Mouse (Mus musculus) liver, postnatal 0 days (tissue): ENCODE results near the gene Tac2. TPM values are rescaled to one million over a fixed set of nuclear protein-coding genes. Genes with fewer than 3 reads are reported as not detected.

Source experiments
- ATAC-seq: fragments of 200-750 bp; cut with Nextera tagmentation; 2 replicates; pipeline ENCODE4 v1.8.0; 2017; ENCODE audit warnings: mild to moderate bottlenecking, moderate library complexity
- DNase-seq: peaks from one replicate; pipeline ENCODE4 v3.0.0-alpha.2; 2016
- H3K27ac ChIP-seq: fragments of 300-500 bp; sonication (generic); 2 replicates; pipeline ENCODE4 v1.5.1; 2014; ENCODE audit warnings: antibody characterized with exemption, moderate library complexity, mild to moderate bottlenecking, low read depth
- H3K27me3 ChIP-seq: fragments of 300-500 bp; sonication (generic); 2 replicates; pipeline ENCODE4 v1.6.1; 2014; ENCODE audit warnings: low read length, control low read depth, mixed read lengths; ENCODE audit not compliant: insufficient read depth
- H3K36me3 ChIP-seq: fragments of 300-500 bp; sonication (generic); replicated peaks from 2 replicates; pipeline ENCODE4 v1.6.1; 2014; ENCODE audit warnings: mild to moderate bottlenecking, control low read depth, low read length, moderate library complexity, mixed read lengths; ENCODE audit not compliant: insufficient read depth
- H3K4me1 ChIP-seq: fragments of 300-500 bp; sonication (generic); 2 replicates; pipeline ENCODE4 v1.6.1; 2014; ENCODE audit warnings: antibody characterized with exemption, mild to moderate bottlenecking, control low read depth; ENCODE audit not compliant: insufficient read depth
- H3K4me2 ChIP-seq: fragments of 300-500 bp; sonication (generic); 2 replicates; pipeline ENCODE4 v1.6.1; 2014; ENCODE audit warnings: low read depth, mild to moderate bottlenecking, low read length, moderate library complexity, mixed read lengths
- H3K4me3 ChIP-seq: fragments of 300-500 bp; sonication (generic); 2 replicates; pipeline ENCODE4 v1.5.1; 2014; ENCODE audit warnings: low read depth, low read length
- H3K9ac ChIP-seq: fragments of 300-500 bp; sonication (generic); replicated peaks from 2 replicates; pipeline ENCODE4 v1.6.1; 2014; ENCODE audit warnings: mild to moderate bottlenecking, moderate library complexity
- H3K9me3 ChIP-seq: fragments of 300-500 bp; sonication (generic); 2 replicates; pipeline ENCODE4 v1.6.1; 2016; ENCODE audit warnings: mild to moderate bottlenecking, control low read depth, low read length, mixed read lengths
- CTCF ChIP-seq: sonication (generic); IDR thresholded peaks from 2 replicates; pipeline ENCODE4 v1.5.1; 2016; ENCODE audit warnings: antibody characterized with exemption, low read depth
- EP300 ChIP-seq: IDR thresholded peaks from 2 replicates; pipeline ENCODE4 v1.6.1; 2016; ENCODE audit warnings: antibody characterized with exemption, low read depth, mild to moderate bottlenecking
- WGBS: fragments of 180-500 bp; shearing (Covaris S2); extraction: QIAGEN DNeasy Blood & Tissue Kit; methylation state at CpG from one replicate; pipeline ENCODE4 v1.1.7; 2014; ENCODE audit not compliant: insufficient replicate concordance; 5-methylcytosine and 5-hydroxymethylcytosine counted together
- polyA plus RNA-seq: library from polyadenylated mRNA; unstranded; fragments of >200 nt; fragmentation: Nextera tagmentation; extraction: Ambion mirVana; gene quantifications from 2 replicates; pipeline ENCODE4 v1.2.1, GENCODE M21; 2015

Tac2 gene
- polyA plus RNA-seq, 1 experiment from 2014 or later: 2.3 TPM

- H3K4me1 ChIP-seq: peaks cover 41% of the 10 kb centered on the region
- 68% methylated on average over 24 of the region's 24 CpGs for WGBS
- H3K9me3 ChIP-seq: no peaks in the 10 kb centered on the region
- H3K27me3 ChIP-seq: no peaks in the 10 kb centered on the region
- H3K4me3 ChIP-seq: peak overlapping the region; percentile 24
- ATAC-seq: no peak
- peaks cover 7% of the 10 kb centered on the region for H3K36me3 ChIP-seq
- TF ChIP-seq CTCF (no peak), EP300 (no peak)
- H3K4me2 ChIP-seq: peak overlapping the region; percentile 53
- peak overlapping the region; percentile 93 for H3K27ac ChIP-seq
- no peak for DNase-seq
- H3K9ac ChIP-seq: peak overlapping the region; percentile 53
These were observed 26.0 kb downstream of the Tac2 start for GRCm38 (mm10) chr10:127750136-127750777.

- no peak for ATAC-seq
- peaks cover 40% of the 10 kb centered on the region for H3K4me1 ChIP-seq
- H3K9ac ChIP-seq: peak within 1 kb of the TSS; percentile 52
- H3K27me3 ChIP-seq: no peaks in the 10 kb centered on the region
- peak within 1 kb of the TSS; percentile 53 for H3K4me2 ChIP-seq
- peak within 1 kb of the TSS; percentile 93 for H3K27ac ChIP-seq
- 32% methylated on average over 8 of the region's 8 CpGs for WGBS
- H3K9me3 ChIP-seq: no peaks in the 10 kb centered on the region
- peak within 1 kb of the TSS; percentile 24 for H3K4me3 ChIP-seq
- peaks cover 7% of the 10 kb centered on the region for H3K36me3 ChIP-seq
- DNase-seq: no peak
- TF ChIP-seq EP300 (peak; percentile 29; the same call in 1 of the 2 replicates), CTCF (no peak)
These were observed 27.3 kb downstream of the Tac2 start, which contains the start of gene Gpr182 for GRCm38 (mm10) chr10:127751548-127751947. TSS of gene Gpr182 (minus strand) at chr10:127751732.

- H3K4me1 ChIP-seq: peaks cover 37% of the 10 kb centered on the region
- no peak for DNase-seq
- peak; percentile 59; the same call in 1 of the 2 replicates for TF ChIP-seq EP300
- no peak for TF ChIP-seq CTCF
- H3K36me3 ChIP-seq: no peaks in the 10 kb centered on the region
- WGBS: 48% methylated on average over 6 of the region's 6 CpGs
- peak overlapping the region; percentile 68 for H3K27ac ChIP-seq
- H3K9me3 ChIP-seq: no peaks in the 10 kb centered on the region
- no peak overlapping the region for H3K9ac ChIP-seq
- H3K27me3 ChIP-seq: no peaks in the 10 kb centered on the region
- no peak overlapping the region; the same call in 1 of the 2 replicates for H3K4me2 ChIP-seq
- ATAC-seq: peak; percentile 31; the same call in 1 of the 2 replicates
- H3K4me3 ChIP-seq: no peak overlapping the region
These were observed 30.4 kb downstream of the Tac2 start for GRCm38 (mm10) chr10:127754566-127755166.

GRCm38 (mm10) chr10:127755246-127755645 is 31.0 kb downstream of the Tac2 start:
- Histone ChIP-seq H3K9me3 (no peaks in the 10 kb centered on the region), H3K27ac (peak overlapping the region; percentile 68), H3K9ac (no peak overlapping the region), H3K4me1 (peaks cover 32% of the 10 kb centered on the region), H3K27me3 (no peaks in the 10 kb centered on the region), H3K4me3 (no peak overlapping the region), H3K4me2 (no peak overlapping the region), H3K36me3 (no peaks in the 10 kb centered on the region)
- ATAC-seq (peak; percentile 14; the same call in 1 of the 2 replicates), DNase-seq (no peak)
- TF ChIP-seq EP300 (no peak), CTCF (no peak)
- 34% methylated on average over 3 of the region's 3 CpGs for WGBS

GRCm38 (mm10) chr10:127755770-127756468 is 31.6 kb downstream of the Tac2 start:
- no peaks in the 10 kb centered on the region for H3K9me3 ChIP-seq
- H3K4me3 ChIP-seq: peak overlapping the region; percentile 11; the same call in 1 of the 2 replicates
- ATAC-seq: peak; percentile 22; the same call in 1 of the 2 replicates
- 30% methylated on average over 18 of the region's 18 CpGs for WGBS
- DNase-seq: no peak
- peak overlapping the region; percentile 39; the same call in 1 of the 2 replicates for H3K9ac ChIP-seq
- H3K4me2 ChIP-seq: peak overlapping the region; percentile 56
- H3K27ac ChIP-seq: peak overlapping the region; percentile 68
- peaks cover 33% of the 10 kb centered on the region for H3K4me1 ChIP-seq
- H3K27me3 ChIP-seq: no peaks in the 10 kb centered on the region
- no peaks in the 10 kb centered on the region for H3K36me3 ChIP-seq
- peak; percentile 61 for TF ChIP-seq EP300
- no peak for TF ChIP-seq CTCF
